Mouse (Mus musculus): Measurements from ENCODE around the gene Trank1.

GRCm38 (mm10) chr9:111311843-111312441, 403 bp downstream of the Trank1 start:
- TF ChIP-seq CHD2 (IDR thresholded peaks at IDR 0.05; ENCODE audit: low read depth, low read length), result no peak
- no peak for TF ChIP-seq ZC3H11A (IDR thresholded peaks at IDR 0.05; ENCODE audit: borderline replicate concordance, low read depth, low read length)
- TF ChIP-seq MAFK (IDR thresholded peaks at IDR 0.05; ENCODE audit: insufficient read depth, low read depth, low read length), result no peak

All from ES-E14 (cell line).